Mouse (Mus musculus): ENCODE results near the gene Fam118a. TPM values are rescaled to one million over a fixed set of nuclear protein-coding genes. Genes with fewer than 3 reads are reported as not detected.

Gene Fam118a
- total RNA-seq, 4 experiments from 2014 or later, result 21.6 to 29.7 (median 22.1) TPM

GRCm38 (mm10) chr15:85055186-85055585 is 26.4 kb downstream of the Fam118a start:
- DNase-seq (ENCODE audit: low spot score in 2 of 2), result no peak

- DNase-seq (ENCODE audit: low spot score in 2 of 2), result no peak
Observed at GRCm38 (mm10) chr15:85063421-85063820, 34.7 kb downstream of the Fam118a start.

GRCm38 (mm10) chr15:85070561-85070960 is 41.8 kb downstream of the Fam118a start:
- no peak for DNase-seq (ENCODE audit: low spot score in 2 of 2)

GRCm38 (mm10) chr15:85072651-85073050 is 43.9 kb downstream of the Fam118a start:
- DNase-seq (ENCODE audit: low spot score in 2 of 2), result no peak

- no peak for DNase-seq (ENCODE audit: low spot score in 2 of 2)
Observed at GRCm38 (mm10) chr15:85085641-85086040, 56.9 kb downstream of the Fam118a start.

Other genes with a start within 250 kb of the Fam118a start
- gene Phf21b, start 172.9 kb upstream of the Fam118a start, total RNA-seq (2022), result 10 to 100 TPM; 10.6 to 17.9 (median 14.5) TPM
- gene Gm29666, start 108.9 kb upstream of the Fam118a start, total RNA-seq (2022), result 1 to 10 TPM; 1.4 to 1.8 (median 1.7) TPM
- 10 to 100 TPM; 27.8 to 30.0 (median 28.9) TPM for gene Nup50, start 105.5 kb upstream of the Fam118a start, total RNA-seq (2022)
- 100 to 1,000 TPM; 105 to 107 (median 107) TPM for gene 5031439G07Rik, start 40.4 kb upstream of the Fam118a start, total RNA-seq (2022)
- under 1 TPM in 2 of 4 experiments, not detected in 2; 0.35 to 0.44 TPM for gene Upk3a, start 11.8 kb upstream of the Fam118a start, total RNA-seq (2022)
- under 1 TPM in 1 of 4 experiments, not detected in 3; 0.07 TPM for gene Smc1b, start 103.0 kb downstream of the Fam118a start, total RNA-seq (2022)
- under 1 TPM in 1 of 4 experiments, not detected in 3; 0.32 TPM for gene Ribc2, start 103.1 kb downstream of the Fam118a start, total RNA-seq (2022)
- 10 to 100 TPM; 11.6 to 14.5 (median 11.9) TPM for gene Fbln1, start 177.0 kb downstream of the Fam118a start, total RNA-seq (2022)

Data from left cerebral cortex, adult 8-10 months (tissue).